Mouse (Mus musculus): ENCODE measurements around the gene Rell1. TPM values are rescaled to one million over a fixed set of nuclear protein-coding genes. Genes with fewer than 3 reads are reported as not detected.

Gene Rell1
- polyA plus RNA-seq, 1 experiment from 2014 or later: 17.8 TPM

Other genes starting within 250 kb of the Rell1 start
- gene 0610040J01Rik, start 156.5 kb downstream of the Rell1 start, polyA plus RNA-seq (2014; fragmentation: Nextera tagmentation; extraction: Ambion mirVana): 2.1 and 3.1 TPM in 2 replicates
- 35.2 and 35.6 TPM in 2 replicates for gene Pgm2, start 124.1 kb upstream of the Rell1 start, polyA plus RNA-seq (2014; fragmentation: Nextera tagmentation; extraction: Ambion mirVana)
- 29.5 and 30.4 TPM in 2 replicates for gene Tbc1d1, start 187.4 kb upstream of the Rell1 start, polyA plus RNA-seq (2014; fragmentation: Nextera tagmentation; extraction: Ambion mirVana)